Mouse (Mus musculus) cerebellum, adult 2 months (tissue): Measurements from ENCODE around the gene Dnaja4. TPM values are rescaled to one million over a fixed set of nuclear protein-coding genes. Genes with fewer than 3 reads are reported as not detected.

Source experiments
- DNase-seq, 2 experiments: peaks; one replicate each; pipeline ENCODE4 v3.0.0; 2021
- H3K27ac ChIP-seq: fragments of 200-500 bp; 2 replicates; pipeline ENCODE4 v1.5.1; 2012; ENCODE audit warnings: low read length, control low read depth, inconsistent platforms; ENCODE audit not compliant: insufficient read depth
- H3K27me3 ChIP-seq: fragments of 200-500 bp; 2 replicates; pipeline ENCODE4 v1.6.1; 2012; ENCODE audit warnings: inconsistent platforms, mild to moderate bottlenecking, low read length, moderate library complexity; ENCODE audit not compliant: control insufficient read depth, insufficient read depth
- H3K4me1 ChIP-seq: fragments of 200-500 bp; 2 replicates; pipeline ENCODE4 v1.6.1; 2011; ENCODE audit warnings: low read length; ENCODE audit not compliant: control insufficient read depth, insufficient read depth
- H3K4me3 ChIP-seq: fragments of 200-500 bp; replicated peaks from 2 replicates; pipeline ENCODE3; 2011; ENCODE audit warnings: mild to moderate bottlenecking, low read depth, low read length, control low read depth; ENCODE audit not compliant: insufficient read depth
- CTCF ChIP-seq: fragments of 200-500 bp; IDR thresholded peaks from 2 replicates; pipeline ENCODE4 v1.5.1; 2011; ENCODE audit warnings: low read depth, mild to moderate bottlenecking, control low read depth, low read length, moderate library complexity, borderline replicate concordance; ENCODE audit not compliant: insufficient read depth
- POLR2A ChIP-seq: fragments of 200-500 bp; IDR thresholded peaks from 2 replicates; pipeline ENCODE4 v1.6.1; 2011; ENCODE audit warnings: low read length, control low read depth, borderline replicate concordance; ENCODE audit not compliant: insufficient read depth
- WGBS: fragments of 180-500 bp; shearing (Covaris S2); methylation state at CpG from one replicate; pipeline ENCODE4 v1.1.7; 2018; 5-methylcytosine and 5-hydroxymethylcytosine counted together
- polyA plus RNA-seq: library from polyadenylated mRNA; depleted of rRNA; stranded (reverse); fragments of >200 nt; gene quantifications from 2 replicates; pipeline ENCODE4 v1.2.3, GENCODE M21; 2012

Dnaja4 gene
- polyA plus RNA-seq, 1 experiment = 37.5 TPM

DNA sequence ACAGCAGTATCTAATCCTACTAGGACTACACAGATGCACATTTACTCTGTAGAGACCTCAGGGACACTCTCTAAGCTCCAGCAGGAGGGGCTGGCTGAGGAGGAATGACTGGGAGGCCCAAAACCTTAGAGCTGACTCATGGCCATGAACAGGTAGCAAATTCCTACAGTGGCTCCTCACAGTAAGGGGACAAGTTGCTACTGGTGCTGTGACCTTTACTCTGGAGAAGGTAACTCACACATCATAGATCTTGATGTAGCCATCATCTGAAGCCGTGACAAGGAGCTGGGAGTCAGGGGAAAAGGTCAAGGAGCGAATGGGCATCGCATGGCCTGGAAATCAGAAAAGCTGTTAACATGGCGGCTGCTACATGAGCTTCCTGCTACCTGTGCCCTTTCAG, 23.9 kb downstream of the Dnaja4 start:
- no peaks in the 10 kb centered on the region for H3K4me1 ChIP-seq
- H3K27me3 ChIP-seq = no peaks in the 10 kb centered on the region
- H3K27ac ChIP-seq = no peak overlapping the region
- TF ChIP-seq POLR2A (no peak), CTCF (no peak)
- DNase-seq = no peak
- H3K4me3 ChIP-seq = no peak overlapping the region
- 96% methylated on average over 4 of the region's 4 CpGs for WGBS

DNA sequence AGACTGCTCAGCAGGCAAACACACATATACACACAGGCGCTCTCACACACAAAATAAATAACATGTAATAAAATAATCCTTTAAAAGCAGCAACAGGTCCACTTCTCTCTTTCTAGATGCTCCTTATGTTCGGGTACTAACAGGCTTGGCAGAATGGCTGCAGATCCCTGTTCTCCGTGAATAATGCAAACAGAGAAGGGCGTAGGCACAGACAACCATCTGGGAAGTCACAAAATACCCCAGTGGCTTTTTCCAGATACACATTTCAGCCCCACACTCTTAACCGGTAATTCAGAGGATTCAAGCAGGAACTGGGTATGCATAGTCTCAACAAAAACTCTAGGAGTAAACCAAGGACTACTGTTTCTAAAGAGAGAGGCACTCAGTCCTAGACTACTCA, 27.6 kb downstream of the Dnaja4 start:
- TF ChIP-seq CTCF (no peak), POLR2A (no peak)
- H3K27me3 ChIP-seq = no peaks in the 10 kb centered on the region
- no peaks in the 10 kb centered on the region for H3K4me1 ChIP-seq
- DNase-seq = no peak
- WGBS = 80% methylated on average over 5 of the region's 5 CpGs
- H3K4me3 ChIP-seq = no peak overlapping the region
- no peak overlapping the region for H3K27ac ChIP-seq

DNA sequence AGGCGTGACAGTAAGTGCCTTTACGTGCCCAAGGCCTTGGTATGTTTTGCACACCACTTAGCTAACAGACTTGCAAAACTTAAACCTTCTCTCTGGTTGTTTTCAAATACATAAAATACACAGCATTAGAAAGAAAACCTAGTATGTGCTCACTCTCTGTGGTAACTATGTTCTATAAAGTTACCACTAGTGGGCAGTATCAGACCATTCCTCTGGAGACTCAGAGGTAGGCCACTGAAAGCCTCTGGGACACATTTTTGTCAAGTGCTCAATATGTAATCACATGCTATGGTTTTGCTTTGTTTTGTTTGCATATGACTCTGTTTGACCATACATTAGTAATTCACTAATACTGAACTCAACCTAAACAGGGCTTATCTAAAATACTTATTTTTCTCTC, 33.4 kb downstream of the Dnaja4 start:
- 90% methylated on average over 2 of the region's 2 CpGs for WGBS
- no peak for DNase-seq
- Histone ChIP-seq H3K27me3 (no peaks in the 10 kb centered on the region), H3K4me1 (peaks cover 5% of the 10 kb centered on the region; the same call in 1 of the 2 replicates), H3K4me3 (no peak overlapping the region), H3K27ac (no peak overlapping the region)
- TF ChIP-seq CTCF (no peak), POLR2A (no peak)

DNA sequence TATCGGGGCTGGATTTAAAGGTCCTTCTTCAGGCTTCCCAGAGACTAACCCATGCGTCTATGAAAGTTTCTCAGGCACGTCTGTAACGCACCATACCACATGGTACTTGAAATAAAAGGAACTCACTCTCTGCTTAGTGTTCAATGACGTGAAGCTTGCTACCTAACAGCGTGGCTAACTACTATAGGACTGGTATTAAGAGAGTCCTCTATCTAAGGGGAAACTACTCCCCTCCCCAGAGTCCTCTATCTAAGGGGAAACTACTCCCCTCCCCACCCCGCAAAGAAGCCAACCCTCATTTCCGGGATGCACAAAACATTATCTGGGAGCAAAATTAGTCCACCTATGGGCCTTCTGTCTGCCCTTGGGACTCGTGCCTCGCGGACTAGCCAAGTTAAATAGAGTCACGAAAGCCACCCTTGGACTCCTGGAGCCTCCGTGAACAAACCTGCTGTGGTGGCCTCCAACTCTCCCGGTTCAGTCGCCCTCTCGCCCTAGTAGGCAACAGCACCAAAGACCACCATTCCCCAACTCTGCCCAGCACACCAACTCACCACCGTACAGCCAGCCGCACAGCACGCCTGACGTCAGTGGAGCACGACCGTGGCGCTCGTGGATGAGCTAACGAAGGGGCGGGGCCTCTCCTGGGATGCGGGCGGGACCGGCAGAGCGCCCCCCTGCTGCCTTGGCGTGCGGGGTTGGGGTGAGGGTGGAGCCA, 35.4 kb downstream of the Dnaja4 start, which contains the start of gene Wdr61:
Gene Wdr61 (minus strand): TSS at position 599 of the 718 bp plus-strand sequence.
- Histone ChIP-seq H3K27ac (peak within 1 kb of the TSS; percentile 38; the same call in 1 of the 2 replicates), H3K27me3 (no peaks in the 10 kb centered on the region), H3K4me1 (peaks cover 5% of the 10 kb centered on the region; the same call in 1 of the 2 replicates), H3K4me3 (peak within 1 kb of the TSS; percentile 85)
- DNase-seq = peak; percentile 96 to 98
- TF ChIP-seq POLR2A (peak; percentile 97), CTCF (0 out of 2 replicates have a peak, but pooled peaks have one; percentile 2)
- 1% methylated on average over 32 of the region's 32 CpGs for WGBS

DNA sequence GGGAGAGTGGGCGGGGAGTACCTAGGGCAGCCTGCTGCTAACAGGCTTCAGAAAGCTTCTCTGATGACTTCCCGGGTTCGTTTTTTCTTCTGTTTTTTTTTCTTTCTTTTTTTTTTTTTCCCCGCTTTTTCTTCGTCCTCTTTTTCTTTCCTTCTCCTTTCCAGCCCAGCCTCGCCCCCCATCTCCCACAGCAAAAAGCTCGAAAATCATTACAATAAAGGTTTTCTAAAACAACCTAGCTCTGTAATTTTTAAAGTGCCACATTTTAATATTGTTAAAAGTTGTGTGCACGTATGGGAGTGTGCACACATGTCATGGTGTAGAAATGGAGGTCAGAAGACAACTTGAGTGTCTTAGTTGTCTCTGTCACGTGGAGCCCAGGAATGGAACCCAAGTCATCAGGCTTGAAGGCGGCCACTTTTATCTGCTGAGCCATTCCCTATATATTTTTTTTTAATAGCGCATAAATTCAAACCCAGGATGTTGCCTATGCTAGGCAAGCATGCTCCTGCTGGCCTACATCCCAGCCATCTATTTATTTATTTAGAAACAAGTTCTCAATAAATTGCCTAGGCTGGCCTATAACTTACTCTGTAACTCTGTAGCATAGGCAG, 36.1 kb downstream of the Dnaja4 start:
- Histone ChIP-seq H3K27ac (no peak overlapping the region), H3K4me1 (peaks cover 5% of the 10 kb centered on the region; the same call in 1 of the 2 replicates), H3K27me3 (no peaks in the 10 kb centered on the region), H3K4me3 (peak overlapping the region; percentile 85)
- no peak for TF ChIP-seq CTCF
- TF ChIP-seq POLR2A = no peak
- WGBS = 13% methylated on average over 11 of the region's 11 CpGs
- DNase-seq = peak in 1 of 2 experiments; percentile 18

DNA sequence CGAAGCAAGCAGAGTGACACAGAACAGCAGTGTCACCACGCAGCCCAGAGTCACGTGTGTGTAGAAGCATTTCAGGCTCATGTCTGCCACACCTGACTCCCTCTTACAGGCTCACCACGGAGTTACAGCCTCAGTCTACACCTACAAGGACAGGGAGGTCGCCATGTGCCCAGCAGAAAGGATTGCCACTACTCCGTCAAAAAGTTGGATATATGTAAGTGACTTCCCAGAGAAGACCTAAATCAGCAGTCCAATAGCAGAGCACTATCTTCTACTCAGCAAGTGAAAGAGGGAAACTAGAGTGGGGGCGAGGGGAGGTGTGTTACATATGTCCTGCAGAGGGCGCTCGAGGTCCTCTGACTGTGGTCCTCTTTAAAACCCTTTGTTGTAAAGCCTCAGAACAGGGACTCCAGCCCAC, 37.6 kb downstream of the Dnaja4 start:
- no peak overlapping the region for H3K27ac ChIP-seq
- H3K4me3 ChIP-seq = no peak overlapping the region
- 19% methylated on average over 9 of the region's 9 CpGs for WGBS
- DNase-seq = no peak
- peaks cover 5% of the 10 kb centered on the region; the same call in 1 of the 2 replicates for H3K4me1 ChIP-seq
- H3K27me3 ChIP-seq = no peaks in the 10 kb centered on the region
- TF ChIP-seq CTCF (peak; percentile 63), POLR2A (no peak)

DNA sequence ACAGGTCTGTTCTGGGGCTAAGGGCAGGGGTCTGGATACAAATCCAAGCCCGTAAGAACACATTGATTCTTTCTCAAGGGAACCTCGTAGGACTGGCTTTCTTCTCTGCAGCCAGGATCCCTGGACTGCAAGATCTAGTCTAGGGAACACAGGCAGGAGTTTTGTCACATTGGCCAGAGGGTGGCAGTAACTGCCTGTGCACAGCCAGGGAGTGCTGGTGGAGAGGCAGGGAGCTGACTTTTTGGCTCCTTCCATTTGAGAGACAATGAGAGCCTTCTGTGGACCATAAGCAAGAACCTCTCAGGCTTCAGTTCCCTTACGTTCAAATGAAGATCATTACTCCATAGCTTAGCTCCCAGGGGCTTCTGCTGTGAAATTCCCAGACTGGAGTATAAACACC, 39.7 kb downstream of the Dnaja4 start:
- 30% methylated on average over 3 of the region's 3 CpGs for WGBS
- no peak overlapping the region for H3K4me3 ChIP-seq
- peak; percentile 23 to 25 for DNase-seq

DNA sequence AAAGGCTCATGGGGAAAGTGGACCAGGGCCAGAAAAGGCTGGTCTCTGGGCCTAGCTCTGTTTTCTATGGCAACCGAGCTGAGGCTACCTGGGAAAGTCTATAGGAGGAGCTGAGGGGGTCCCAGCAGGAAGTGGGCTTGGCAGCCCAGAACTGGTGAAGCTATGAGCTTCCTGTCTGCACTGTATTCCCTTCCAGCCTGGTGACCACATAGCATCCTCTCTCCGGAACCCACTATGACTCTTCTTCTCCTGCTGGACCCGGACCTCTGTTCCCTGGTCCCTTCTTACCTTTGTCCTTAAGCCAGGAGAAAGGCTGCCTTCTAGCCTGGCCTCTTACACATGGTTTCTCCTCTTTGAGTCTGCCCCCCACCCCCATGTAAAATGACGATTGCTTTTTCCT, 45.2 kb downstream of the Dnaja4 start:
- 80% methylated on average over 4 of the region's 4 CpGs for WGBS
- no peak for TF ChIP-seq CTCF
- no peak for TF ChIP-seq POLR2A
- H3K27me3 ChIP-seq = no peaks in the 10 kb centered on the region
- H3K4me1 ChIP-seq = no peaks in the 10 kb centered on the region
- DNase-seq = no peak
- no peak overlapping the region for H3K4me3 ChIP-seq
- no peak overlapping the region for H3K27ac ChIP-seq

More for the DNA sequence above, 39.7 kb downstream of the Dnaja4 start:
- TF ChIP-seq POLR2A (no peak), CTCF (peak; percentile 59)
- no peak overlapping the region for H3K27ac ChIP-seq
- H3K27me3 ChIP-seq = no peaks in the 10 kb centered on the region
- H3K4me1 ChIP-seq = peaks cover 1% of the 10 kb centered on the region; the same call in 1 of the 2 replicates
